Mouse (Mus musculus): ENCODE data around the gene Tyms. TPM values are rescaled to one million over a fixed set of nuclear protein-coding genes. Genes with fewer than 3 reads are reported as not detected.

The Tyms gene
- polyA plus RNA-seq, 1 experiment from 2014 or later, result 254 TPM

Other genes starting within 250 kb of the Tyms start
- gene Il6, start 60.5 kb downstream of the Tyms start, polyA plus RNA-seq (2016; fragmentation: Nextera tagmentation; extraction: Ambion mirVana), result not detected in 2 replicates
- gene Garem2, start 31.5 kb upstream of the Tyms start, polyA plus RNA-seq (2016; fragmentation: Nextera tagmentation; extraction: Ambion mirVana), result 7.2 and 22.7 TPM in 2 replicates
- gene 3110082J24Rik, start 32.5 kb upstream of the Tyms start, polyA plus RNA-seq (2016; fragmentation: Nextera tagmentation; extraction: Ambion mirVana), result 2.2 and 4.9 TPM in 2 replicates
- 93.9 and 94.9 TPM in 2 replicates for gene Hadha, start 81.5 kb upstream of the Tyms start, polyA plus RNA-seq (2016; fragmentation: Nextera tagmentation; extraction: Ambion mirVana)
- gene Hadhb, start 81.6 kb upstream of the Tyms start, polyA plus RNA-seq (2016; fragmentation: Nextera tagmentation; extraction: Ambion mirVana), result 93.0 and 100 TPM in 2 replicates
- not detected in 2 replicates for gene Adgrf3, start 132.1 kb upstream of the Tyms start, polyA plus RNA-seq (2016; fragmentation: Nextera tagmentation; extraction: Ambion mirVana)
- 17.3 and 17.9 TPM in 2 replicates for gene Selenoi, start 159.0 kb upstream of the Tyms start, polyA plus RNA-seq (2016; fragmentation: Nextera tagmentation; extraction: Ambion mirVana)
- gene Drc1, start 207.8 kb upstream of the Tyms start, polyA plus RNA-seq (2016; fragmentation: Nextera tagmentation; extraction: Ambion mirVana), result 0.85 and 2.0 TPM in 2 replicates